Mouse (Mus musculus) liver, postnatal 0 days (tissue): ENCODE measurements around the gene Fbxl2. TPM values are rescaled to one million over a fixed set of nuclear protein-coding genes. Genes with fewer than 3 reads are reported as not detected.

Experiments
- ATAC-seq: fragments of 200-750 bp; cut with Nextera tagmentation; 2 replicates; pipeline ENCODE4 v1.8.0; 2017; ENCODE audit warnings: mild to moderate bottlenecking, moderate library complexity
- DNase-seq: peaks from one replicate; pipeline ENCODE4 v3.0.0-alpha.2; 2016
- H3K27ac ChIP-seq: fragments of 300-500 bp; sonication (generic); 2 replicates; pipeline ENCODE4 v1.5.1; 2014; ENCODE audit warnings: antibody characterized with exemption, moderate library complexity, mild to moderate bottlenecking, low read depth
- H3K27me3 ChIP-seq: fragments of 300-500 bp; sonication (generic); 2 replicates; pipeline ENCODE4 v1.6.1; 2014; ENCODE audit warnings: low read length, control low read depth, mixed read lengths; ENCODE audit not compliant: insufficient read depth
- H3K36me3 ChIP-seq: fragments of 300-500 bp; sonication (generic); replicated peaks from 2 replicates; pipeline ENCODE4 v1.6.1; 2014; ENCODE audit warnings: mild to moderate bottlenecking, control low read depth, low read length, moderate library complexity, mixed read lengths; ENCODE audit not compliant: insufficient read depth
- H3K4me1 ChIP-seq: fragments of 300-500 bp; sonication (generic); 2 replicates; pipeline ENCODE4 v1.6.1; 2014; ENCODE audit warnings: antibody characterized with exemption, mild to moderate bottlenecking, control low read depth; ENCODE audit not compliant: insufficient read depth
- H3K4me2 ChIP-seq: fragments of 300-500 bp; sonication (generic); 2 replicates; pipeline ENCODE4 v1.6.1; 2014; ENCODE audit warnings: low read depth, mild to moderate bottlenecking, low read length, moderate library complexity, mixed read lengths
- H3K4me3 ChIP-seq: fragments of 300-500 bp; sonication (generic); 2 replicates; pipeline ENCODE4 v1.5.1; 2014; ENCODE audit warnings: low read depth, low read length
- H3K9ac ChIP-seq: fragments of 300-500 bp; sonication (generic); replicated peaks from 2 replicates; pipeline ENCODE4 v1.6.1; 2014; ENCODE audit warnings: mild to moderate bottlenecking, moderate library complexity
- H3K9me3 ChIP-seq: fragments of 300-500 bp; sonication (generic); 2 replicates; pipeline ENCODE4 v1.6.1; 2016; ENCODE audit warnings: mild to moderate bottlenecking, control low read depth, low read length, mixed read lengths
- CTCF ChIP-seq: sonication (generic); IDR thresholded peaks from 2 replicates; pipeline ENCODE4 v1.5.1; 2016; ENCODE audit warnings: antibody characterized with exemption, low read depth
- EP300 ChIP-seq: IDR thresholded peaks from 2 replicates; pipeline ENCODE4 v1.6.1; 2016; ENCODE audit warnings: antibody characterized with exemption, low read depth, mild to moderate bottlenecking
- WGBS: fragments of 180-500 bp; shearing (Covaris S2); extraction: QIAGEN DNeasy Blood & Tissue Kit; methylation state at CpG from one replicate; pipeline ENCODE4 v1.1.7; 2014; ENCODE audit not compliant: insufficient replicate concordance; 5-methylcytosine and 5-hydroxymethylcytosine counted together
- polyA plus RNA-seq: library from polyadenylated mRNA; unstranded; fragments of >200 nt; fragmentation: Nextera tagmentation; extraction: Ambion mirVana; gene quantifications from 2 replicates; pipeline ENCODE4 v1.2.1, GENCODE M21; 2015

Fbxl2 gene
- polyA plus RNA-seq, 1 experiment from 2014 or later, result 0.32 TPM

GRCm38 (mm10) chr9:113981099-113981880 is 64.7 kb downstream of the Fbxl2 start:
- H3K27ac ChIP-seq, result no peak overlapping the region
- 77% methylated on average over 16 of the region's 16 CpGs for WGBS
- no peak overlapping the region for H3K9ac ChIP-seq
- TF ChIP-seq CTCF, result no peak
- TF ChIP-seq EP300, result no peak; the same call in 1 of the 2 replicates
- H3K4me2 ChIP-seq, result no peak overlapping the region
- no peaks in the 10 kb centered on the region for H3K4me1 ChIP-seq
- H3K4me3 ChIP-seq, result no peak overlapping the region
- no peak for DNase-seq
- H3K27me3 ChIP-seq, result no peaks in the 10 kb centered on the region
- peak; percentile 48; the same call in 1 of the 2 replicates for ATAC-seq
- H3K36me3 ChIP-seq, result peaks cover 36% of the 10 kb centered on the region
- H3K9me3 ChIP-seq, result no peaks in the 10 kb centered on the region

GRCm38 (mm10) chr9:113979356-113979755 is 66.6 kb downstream of the Fbxl2 start:
- ATAC-seq (no peak), DNase-seq (no peak)
- WGBS, result 97% methylated on average over 13 of the region's 13 CpGs
- no peak overlapping the region for H3K27ac ChIP-seq
- no peak overlapping the region for H3K9ac ChIP-seq
- no peaks in the 10 kb centered on the region for H3K9me3 ChIP-seq
- no peak overlapping the region for H3K4me2 ChIP-seq
- H3K36me3 ChIP-seq, result peaks cover 55% of the 10 kb centered on the region
- H3K4me1 ChIP-seq, result no peaks in the 10 kb centered on the region
- H3K27me3 ChIP-seq, result no peaks in the 10 kb centered on the region
- TF ChIP-seq CTCF, result no peak
- no peak for TF ChIP-seq EP300
- no peak overlapping the region for H3K4me3 ChIP-seq

- Histone ChIP-seq H3K9ac (no peak overlapping the region), H3K4me2 (no peak overlapping the region), H3K9me3 (no peaks in the 10 kb centered on the region), H3K27ac (no peak overlapping the region), H3K4me1 (no peaks in the 10 kb centered on the region), H3K36me3 (peaks cover 62% of the 10 kb centered on the region), H3K4me3 (no peak overlapping the region), H3K27me3 (no peaks in the 10 kb centered on the region)
- WGBS, result 62% methylated on average over 7 of the region's 7 CpGs
- DNase-seq (no peak), ATAC-seq (peak; percentile 25; the same call in 1 of the 2 replicates)
- TF ChIP-seq EP300 (no peak), CTCF (no peak)
These were observed 67.3 kb downstream of the Fbxl2 start for GRCm38 (mm10) chr9:113978656-113979055.

GRCm38 (mm10) chr9:113977225-113977840 is 68.7 kb downstream of the Fbxl2 start:
- Histone ChIP-seq H3K4me3 (no peak overlapping the region), H3K27ac (no peak overlapping the region), H3K4me2 (no peak overlapping the region), H3K36me3 (peaks cover 75% of the 10 kb centered on the region), H3K9me3 (no peaks in the 10 kb centered on the region), H3K9ac (no peak overlapping the region), H3K27me3 (no peaks in the 10 kb centered on the region), H3K4me1 (no peaks in the 10 kb centered on the region)
- no peak for TF ChIP-seq CTCF
- 86% methylated on average over 11 of the region's 11 CpGs for WGBS
- DNase-seq, result no peak
- no peak for ATAC-seq

- H3K9ac ChIP-seq, result no peak overlapping the region
- H3K27me3 ChIP-seq, result no peaks in the 10 kb centered on the region
- peaks cover 84% of the 10 kb centered on the region for H3K36me3 ChIP-seq
- ATAC-seq, result no peak
- 95% methylated on average over 10 of the region's 10 CpGs for WGBS
- no peak overlapping the region for H3K4me2 ChIP-seq
- no peaks in the 10 kb centered on the region for H3K9me3 ChIP-seq
- DNase-seq, result no peak
- TF ChIP-seq EP300 (no peak), CTCF (no peak)
- no peaks in the 10 kb centered on the region for H3K4me1 ChIP-seq
- H3K27ac ChIP-seq, result no peak overlapping the region
- no peak overlapping the region for H3K4me3 ChIP-seq
These were observed 69.7 kb downstream of the Fbxl2 start for GRCm38 (mm10) chr9:113976264-113976663.

- Histone ChIP-seq H3K36me3 (peaks cover 92% of the 10 kb centered on the region), H3K27me3 (no peaks in the 10 kb centered on the region), H3K27ac (no peak overlapping the region), H3K4me3 (no peak overlapping the region), H3K9me3 (no peaks in the 10 kb centered on the region), H3K4me2 (no peak overlapping the region), H3K4me1 (no peaks in the 10 kb centered on the region), H3K9ac (no peak overlapping the region)
- DNase-seq, result no peak
- 89% methylated on average over 7 of the region's 7 CpGs for WGBS
- TF ChIP-seq EP300 (no peak), CTCF (no peak)
- no peak for ATAC-seq
These were observed 70.5 kb downstream of the Fbxl2 start for GRCm38 (mm10) chr9:113975442-113975841.
